Mouse (Mus musculus): ENCODE data around the gene Ercc1. TPM values are rescaled to one million over a fixed set of nuclear protein-coding genes. Genes with fewer than 3 reads are reported as not detected.

Ercc1 gene
- total and polyA plus RNA-seq, 3 experiments: 22.2 to 37.5 TPM; not detected in 1

DNA sequence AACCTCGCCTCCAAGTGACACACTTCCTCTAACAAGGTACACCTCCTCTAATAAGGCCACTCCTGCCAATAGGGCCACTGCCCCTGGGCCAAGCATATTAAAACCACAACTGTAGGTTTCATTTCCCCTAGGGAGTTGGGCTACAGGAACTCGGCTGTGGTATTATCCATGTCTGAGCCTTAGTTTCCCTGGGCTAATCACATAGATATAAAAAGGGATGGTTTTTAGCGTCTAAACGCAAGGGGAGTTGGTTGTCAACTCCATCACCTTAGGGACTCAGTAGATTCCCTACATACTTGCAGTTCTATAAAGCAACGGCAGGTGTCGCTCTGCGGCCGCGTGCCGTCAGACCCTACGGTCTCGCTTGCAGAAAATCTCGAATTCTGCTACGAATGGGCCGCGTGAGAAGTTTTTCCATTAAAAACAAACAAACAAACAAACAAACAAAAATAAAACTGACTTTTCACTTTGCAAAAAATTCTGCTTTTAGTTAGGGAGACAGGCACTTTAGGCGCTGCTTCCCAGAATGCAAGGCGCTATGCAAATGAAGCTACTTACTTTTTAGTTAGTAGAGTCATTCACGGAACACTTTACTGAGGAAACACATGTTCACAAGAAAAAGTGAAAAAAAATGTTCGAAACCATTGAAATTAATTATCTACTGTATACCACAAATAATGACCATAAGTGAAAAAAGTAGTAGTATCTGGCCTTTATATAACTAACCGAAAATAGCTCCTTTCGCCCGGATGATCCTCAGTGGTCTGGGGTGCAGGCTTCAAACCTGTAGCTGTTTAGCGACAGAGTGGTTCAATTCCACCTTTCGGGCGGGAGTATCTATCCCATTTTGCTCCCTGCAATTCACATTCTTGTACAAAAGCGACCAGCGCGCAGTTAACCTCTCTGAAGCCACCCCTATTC is 43.8 kb upstream of the Ercc1 start:
- no peak overlapping the region for H3K27ac ChIP-seq (ENCODE audit: control insufficient read depth, low read depth, low read length)
- 0 out of 4 replicates have a peak, but pooled peaks cover 0 to 2% of the 10 kb centered on the region in 2 experiments for H3K36me3 ChIP-seq (ENCODE audit: control insufficient read depth in 1 of 2, insufficient read depth in 2 of 2, low read length in 2 of 2)
- peak overlapping the region; percentile 57 to 80 for H3K4me3 ChIP-seq (ENCODE audit: control insufficient read depth in 1 of 2, insufficient read depth in 1 of 2, low read depth in 2 of 2, low read length in 2 of 2)
- H3K79me2 ChIP-seq (ENCODE audit: control insufficient read depth, insufficient read depth, low read length, poor library complexity): no peaks in the 10 kb centered on the region
- no peaks in the 10 kb centered on the region for H3K9me3 ChIP-seq (replicated peaks; ENCODE audit: insufficient read depth, low read length)
- peaks cover 0 to 4% of the 10 kb centered on the region in 2 experiments; a peak in 2 of 4 replicates for H3K4me1 ChIP-seq (ENCODE audit: control insufficient read depth in 1 of 2, insufficient read depth in 2 of 2, low read length in 2 of 2)
- no peaks in the 10 kb centered on the region for H3K27me3 ChIP-seq (ENCODE audit: control insufficient read depth in 1 of 2, insufficient read depth in 2 of 2, low read length in 2 of 2)
- peak; percentile 95 for TF ChIP-seq SMC3 (IDR thresholded peaks at IDR 0.05; ENCODE audit: low read depth, low read length)
- TF ChIP-seq MAFK (IDR thresholded peaks at IDR 0.05; ENCODE audit: borderline replicate concordance, low read depth, low read length): peak; percentile 99
- TF ChIP-seq RCOR1 (IDR thresholded peaks at IDR 0.05; ENCODE audit: low read depth, low read length): no peak
- no peak for TF ChIP-seq GABPA (IDR thresholded peaks at IDR 0.05; ENCODE audit: low read depth, low read length)
- TF ChIP-seq MXI1 (IDR thresholded peaks at IDR 0.05; ENCODE audit: low read depth, low read length): 0 out of 2 replicates have a peak, but pooled peaks have one; percentile 39
- peak; percentile 11; the same call in 1 of the 2 replicates for TF ChIP-seq NRF1 (IDR thresholded peaks at IDR 0.05; ENCODE audit: insufficient read depth, low read depth, low read length, poor library complexity, severe bottlenecking)
- peak; percentile 89 for TF ChIP-seq RAD21 (IDR thresholded peaks at IDR 0.05; ENCODE audit: low read depth, low read length)
- TF ChIP-seq MYB (IDR thresholded peaks at IDR 0.05; ENCODE audit: low read depth, low read length): no peak
- peak; percentile 72 for TF ChIP-seq HCFC1 (IDR thresholded peaks at IDR 0.05; ENCODE audit: low read depth, low read length)
- TF ChIP-seq NELFE (IDR thresholded peaks at IDR 0.05; ENCODE audit: low read depth, low read length): peak; percentile 44; the same call in 1 of the 2 replicates
- peak; percentile 91 for TF ChIP-seq ZC3H11A (IDR thresholded peaks at IDR 0.05; ENCODE audit: low read depth, low read length)
- peak; percentile 80 for TF ChIP-seq MAX (IDR thresholded peaks at IDR 0.05; ENCODE audit: low read length)
- TF ChIP-seq KAT2A (conservative IDR thresholded peaks at IDR 0.05; ENCODE audit: low read depth, low read length): no peak
- TF ChIP-seq TCF12 (IDR thresholded peaks at IDR 0.05; ENCODE audit: low read depth, low read length): no peak
- TF ChIP-seq TBP (IDR thresholded peaks at IDR 0.05; ENCODE audit: low read depth, low read length): peak; percentile 100
- TF ChIP-seq ETS1 (IDR thresholded peaks at IDR 0.05; ENCODE audit: low read depth, low read length): peak; percentile 56; the same call in 1 of the 2 replicates
- TF ChIP-seq ELF1 (IDR thresholded peaks at IDR 0.05; ENCODE audit: low read depth, low read length): peak; percentile 68; the same call in 1 of the 2 replicates
- TF ChIP-seq CTCF (IDR thresholded peaks at IDR 0.05 in 2 of 3, conservative IDR thresholded peaks at IDR 0.05 in 1 of 3; ENCODE audit: control insufficient read depth in 1 of 3, insufficient read depth in 1 of 3, low read depth in 2 of 3, low read length in 3 of 3, poor library complexity in 1 of 3, severe bottlenecking in 1 of 3): peak; percentile 88 to 97 (median 94)
- TF ChIP-seq BHLHE40 (IDR thresholded peaks at IDR 0.05; ENCODE audit: borderline replicate concordance, low read depth, low read length): no peak
- TF ChIP-seq GATA1 (IDR thresholded peaks at IDR 0.05; ENCODE audit: low read depth, low read length): no peak
- peak; percentile 49; the same call in 1 of the 2 replicates for TF ChIP-seq ZMIZ1 (IDR thresholded peaks at IDR 0.05; ENCODE audit: low read depth, low read length)
- TF ChIP-seq MAZ (IDR thresholded peaks at IDR 0.05; ENCODE audit: low read depth, low read length): no peak; the same call in 1 of the 2 replicates
- no peak for TF ChIP-seq USF1 (IDR thresholded peaks at IDR 0.05; ENCODE audit: low read depth, low read length)
- peak; percentile 38 to 97; a peak in 2 of 4 replicates for TF ChIP-seq POLR2A (IDR thresholded peaks at IDR 0.05; ENCODE audit: control insufficient read depth in 1 of 2, insufficient read depth in 1 of 2, low read depth in 1 of 2, low read length in 2 of 2, poor library complexity in 1 of 2)
- no peak for TF ChIP-seq CHD2 (IDR thresholded peaks at IDR 0.05; ENCODE audit: low read length)
- TF ChIP-seq ZNF384 (IDR thresholded peaks at IDR 0.05; ENCODE audit: low read depth, low read length): no peak
- 0 out of 4 replicates have a peak, but pooled peaks of 1 of the 2 experiments have one; percentile 2 for TF ChIP-seq EP300 (IDR thresholded peaks at IDR 0.05; ENCODE audit: low read depth in 1 of 2, low read length in 2 of 2)
- peak; percentile 94 for TF ChIP-seq MYC (IDR thresholded peaks at IDR 0.05; ENCODE audit: low read depth, low read length)
- TF ChIP-seq JUND (IDR thresholded peaks at IDR 0.05; ENCODE audit: low read depth, low read length): no peak
- no peak for TF ChIP-seq USF2 (IDR thresholded peaks at IDR 0.05; ENCODE audit: borderline replicate concordance in 1 of 2, insufficient read depth in 1 of 2, low read depth in 1 of 2, low read length in 2 of 2)
- TF ChIP-seq UBTF (IDR thresholded peaks at IDR 0.05; ENCODE audit: borderline replicate concordance, insufficient read depth, low read depth, low read length): no peak
- peak; percentile 91 for DNase-seq (ENCODE audit: low read depth, low spot score)
- H3K9ac ChIP-seq (ENCODE audit: control insufficient read depth, low read depth, low read length, poor library complexity, severe bottlenecking): peak overlapping the region; percentile 75
